Mouse (Mus musculus) heart, postnatal 0 days (tissue): Measurements from ENCODE around the gene Myrip. TPM values are rescaled to one million over a fixed set of nuclear protein-coding genes. Genes with fewer than 3 reads are reported as not detected.

Experiments used
- ATAC-seq: fragments of 200-750 bp; cut with Nextera tagmentation; 2 replicates; pipeline ENCODE4 v1.8.0; 2017; ENCODE audit warnings: low read depth, moderate number of reproducible peaks, moderate library complexity; ENCODE audit not compliant: insufficient read depth
- DNase-seq: peaks from one replicate; pipeline ENCODE4 v3.0.0-alpha.2; 2016; ENCODE audit warnings: low spot score
- H3K27ac ChIP-seq: fragments of 300-500 bp; sonication (generic); 2 replicates; pipeline ENCODE4 v1.5.1; 2014; ENCODE audit warnings: low read depth, mild to moderate bottlenecking
- H3K27me3 ChIP-seq: fragments of 300-500 bp; sonication (generic); 2 replicates; pipeline ENCODE4 v1.6.1; 2014; ENCODE audit warnings: low read length, mixed read lengths; ENCODE audit not compliant: control insufficient read depth, insufficient read depth
- H3K36me3 ChIP-seq: fragments of 300-500 bp; sonication (generic); replicated peaks from 2 replicates; pipeline ENCODE4 v1.6.1; 2014; ENCODE audit warnings: low read length, mixed read lengths; ENCODE audit not compliant: control insufficient read depth, insufficient read depth
- H3K4me1 ChIP-seq: fragments of 300-500 bp; sonication (generic); 2 replicates; pipeline ENCODE4 v1.6.1; 2014; ENCODE audit warnings: antibody characterized with exemption; ENCODE audit not compliant: control insufficient read depth, insufficient read depth
- H3K4me2 ChIP-seq: fragments of 300-500 bp; sonication (generic); 2 replicates; pipeline ENCODE4 v1.6.1; 2014; ENCODE audit warnings: low read depth, mild to moderate bottlenecking, low read length, moderate library complexity
- H3K4me3 ChIP-seq: fragments of 300-500 bp; sonication (generic); 2 replicates; pipeline ENCODE4 v1.5.1; 2014; ENCODE audit warnings: low read depth, low read length
- H3K9ac ChIP-seq: fragments of 300-500 bp; sonication (generic); replicated peaks from 2 replicates; pipeline ENCODE4 v1.6.1; 2014; ENCODE audit warnings: low read depth, low read length, mixed read lengths
- H3K9me3 ChIP-seq: fragments of 300-500 bp; sonication (generic); replicated peaks from 2 replicates; pipeline ENCODE4 v1.6.1; 2016; ENCODE audit warnings: low read length; ENCODE audit not compliant: control insufficient read depth
- CTCF ChIP-seq: IDR thresholded peaks from 2 replicates; pipeline ENCODE4 v1.5.1; 2016; ENCODE audit warnings: antibody characterized with exemption, control low read depth, low read depth
- EP300 ChIP-seq: IDR thresholded peaks from 2 replicates; pipeline ENCODE4 v1.6.1; 2016; ENCODE audit warnings: antibody characterized with exemption, low read depth
- WGBS: fragments of 180-500 bp; shearing (Covaris S2); extraction: QIAGEN DNeasy Blood & Tissue Kit; methylation state at CpG from one replicate; pipeline ENCODE4 v1.1.7; 2014; 5-methylcytosine and 5-hydroxymethylcytosine counted together
- polyA plus RNA-seq: library from polyadenylated mRNA; unstranded; fragments of >200 nt; fragmentation: Nextera tagmentation; extraction: Ambion mirVana; gene quantifications from 2 replicates; pipeline ENCODE4 v1.2.1, GENCODE M21; 2015
- total RNA-seq: library from RNA; depleted of rRNA; stranded (reverse); fragments of >200 nt; gene quantifications from 2 replicates; pipeline ENCODE4 v1.2.3, GENCODE M21; 2014; ENCODE audit warnings: low replicate concordance

Myrip gene
- total and polyA plus RNA-seq, 2 experiments from 2014 or later: 0.34 to 2.6 TPM

GRCm38 (mm10) chr9:120438781-120439180 is 137.5 kb downstream of the Myrip start:
- Histone ChIP-seq H3K36me3 (no peaks in the 10 kb centered on the region), H3K9me3 (no peaks in the 10 kb centered on the region), H3K9ac (no peak overlapping the region), H3K27me3 (no peaks in the 10 kb centered on the region), H3K4me3 (no peak overlapping the region), H3K4me1 (no peaks in the 10 kb centered on the region), H3K27ac (no peak overlapping the region), H3K4me2 (no peak overlapping the region)
- ATAC-seq (no peak), DNase-seq (no peak)
- WGBS: 42% methylated on average over 1 of the region's 1 CpGs
- TF ChIP-seq EP300: no peak
- no peak for TF ChIP-seq CTCF

DNA sequence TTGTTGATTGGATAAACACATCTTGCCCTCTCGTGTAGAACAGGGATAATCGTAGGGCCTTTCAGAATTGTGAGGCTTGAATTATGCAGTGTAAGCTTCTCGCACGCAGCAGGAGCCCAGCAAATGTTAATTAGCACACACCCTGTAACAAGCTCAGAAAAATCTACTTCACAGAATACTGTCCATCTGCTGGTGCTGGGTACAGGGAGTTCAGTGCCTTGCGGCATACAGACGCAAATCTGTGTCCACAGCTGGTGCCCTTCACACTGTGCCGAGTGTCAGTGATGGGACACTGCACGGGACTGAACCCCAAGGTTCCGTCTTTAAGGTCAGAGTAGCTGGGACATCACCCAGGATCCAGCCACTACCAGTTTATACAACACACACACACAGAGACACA is 143.3 kb downstream of the Myrip start:
- H3K9me3 ChIP-seq: no peaks in the 10 kb centered on the region
- no peak overlapping the region for H3K9ac ChIP-seq
- DNase-seq (no peak), ATAC-seq (no peak)
- no peaks in the 10 kb centered on the region for H3K27me3 ChIP-seq
- H3K4me3 ChIP-seq: no peak overlapping the region
- 75% methylated on average over 9 of the region's 9 CpGs for WGBS
- H3K27ac ChIP-seq: no peak overlapping the region
- H3K4me1 ChIP-seq: no peaks in the 10 kb centered on the region
- TF ChIP-seq CTCF (no peak), EP300 (no peak)
- no peaks in the 10 kb centered on the region for H3K36me3 ChIP-seq
- H3K4me2 ChIP-seq: no peak overlapping the region

GRCm38 (mm10) chr9:120449696-120450329 is 148.5 kb downstream of the Myrip start:
- no peak overlapping the region for H3K4me2 ChIP-seq
- TF ChIP-seq CTCF: no peak
- TF ChIP-seq EP300: no peak
- no peaks in the 10 kb centered on the region for H3K9me3 ChIP-seq
- no peak overlapping the region for H3K27ac ChIP-seq
- H3K36me3 ChIP-seq: no peaks in the 10 kb centered on the region
- ATAC-seq (no peak), DNase-seq (no peak)
- H3K4me1 ChIP-seq: no peaks in the 10 kb centered on the region
- no peak overlapping the region for H3K9ac ChIP-seq
- no peak overlapping the region for H3K4me3 ChIP-seq
- 79% methylated on average over 6 of the region's 6 CpGs for whole genome bisulfite sequencing
- H3K27me3 ChIP-seq: no peaks in the 10 kb centered on the region

DNA sequence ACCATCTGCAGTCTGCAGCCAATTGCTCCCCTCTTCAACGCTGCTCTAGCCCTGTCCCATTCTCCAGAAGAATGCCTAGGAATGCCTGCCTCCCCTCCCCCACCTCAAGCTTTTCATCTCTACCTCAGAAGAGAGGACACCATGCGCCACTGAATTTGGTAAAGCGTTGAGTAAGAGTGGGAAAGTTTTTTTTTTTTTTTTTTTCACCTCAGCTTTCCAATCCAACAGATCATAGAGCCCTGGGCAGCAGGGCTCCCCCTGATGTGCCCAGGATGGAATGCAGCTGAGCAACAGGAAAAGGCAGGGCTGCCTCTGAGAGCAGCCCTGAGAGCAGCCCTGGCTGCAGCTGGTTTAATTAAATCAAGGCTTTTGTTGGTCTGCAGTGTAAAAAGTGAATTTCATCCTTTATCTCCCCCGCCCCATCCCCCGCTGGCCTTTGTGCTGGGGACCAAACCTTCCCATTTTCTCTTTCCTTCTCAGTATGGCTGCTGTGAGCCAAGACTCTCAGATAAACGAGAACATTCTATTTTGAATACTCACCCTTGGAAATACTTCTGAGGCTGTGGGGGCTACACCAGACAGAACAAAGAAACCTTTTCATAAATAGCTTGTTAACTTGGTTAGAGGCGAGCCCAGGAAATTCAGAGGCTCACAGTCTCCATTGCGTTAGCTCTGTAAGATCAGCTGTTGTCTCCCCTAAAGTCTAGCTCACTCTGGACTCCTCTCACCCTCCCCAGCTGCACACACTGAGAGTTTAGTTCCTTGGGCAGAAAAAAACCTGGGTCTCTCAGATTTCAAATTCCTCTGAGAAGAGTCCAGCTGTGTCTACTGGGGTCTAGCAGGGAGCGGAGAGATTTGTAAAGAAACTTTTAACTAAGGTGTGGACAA is 154.7 kb downstream of the Myrip start:
- no peaks in the 10 kb centered on the region for H3K27me3 ChIP-seq
- 36% methylated on average over 9 of the region's 9 CpGs for WGBS
- H3K27ac ChIP-seq: peak overlapping the region; percentile 47
- DNase-seq (peak; percentile 35), ATAC-seq (peak; percentile 71)
- H3K9ac ChIP-seq: no peak overlapping the region
- H3K4me2 ChIP-seq: no peak overlapping the region
- no peaks in the 10 kb centered on the region for H3K4me1 ChIP-seq
- no peaks in the 10 kb centered on the region for H3K36me3 ChIP-seq
- no peak overlapping the region for H3K4me3 ChIP-seq
- TF ChIP-seq EP300 (no peak), CTCF (no peak)
- H3K9me3 ChIP-seq: no peaks in the 10 kb centered on the region

DNA sequence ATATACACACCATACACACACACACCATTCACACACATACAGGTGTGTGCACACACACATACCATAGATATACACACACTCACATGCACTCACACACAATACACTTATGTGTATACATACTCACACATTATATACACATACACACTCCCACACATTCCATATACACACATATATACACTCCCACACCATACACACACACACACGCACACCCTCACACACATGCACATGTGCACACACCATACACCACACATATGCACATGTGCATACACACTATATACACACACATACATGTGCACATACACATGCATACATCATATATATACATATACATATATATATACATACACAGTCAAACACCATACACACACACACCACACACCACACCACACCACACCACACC is 169.1 kb downstream of the Myrip start:
- TF ChIP-seq CTCF: no peak
- no peak for TF ChIP-seq EP300
- no peak overlapping the region for H3K4me3 ChIP-seq
- no peaks in the 10 kb centered on the region for H3K9me3 ChIP-seq
- DNase-seq: no peak
- no peaks in the 10 kb centered on the region for H3K27me3 ChIP-seq
- H3K9ac ChIP-seq: no peak overlapping the region
- H3K4me2 ChIP-seq: no peak overlapping the region
- no peak for ATAC-seq
- no peak overlapping the region for H3K27ac ChIP-seq
- 89% methylated on average over 1 of the region's 1 CpGs for WGBS
- no peaks in the 10 kb centered on the region for H3K4me1 ChIP-seq
- H3K36me3 ChIP-seq: no peaks in the 10 kb centered on the region
